Mouse (Mus musculus): Measurements from ENCODE around the gene Pafah2. TPM values are rescaled to one million over a fixed set of nuclear protein-coding genes. Genes with fewer than 3 reads are reported as not detected.
A peak's percentile ranks its signal among the peaks of the same experiment; 100 is the strongest.

The Pafah2 gene
- polyA plus RNA-seq, 1 experiment = 8.8 TPM

GRCm38 (mm10) chr4:134401181-134401661 is 5.1 kb downstream of the Pafah2 start:
- TF ChIP-seq POLR2A (IDR thresholded peaks at IDR 0.05; ENCODE audit: borderline replicate concordance, control insufficient read depth, low read depth, low read length) = no peak
- TF ChIP-seq CTCF (IDR thresholded peaks at IDR 0.05; ENCODE audit: control insufficient read depth, insufficient read depth, low read length) = no peak
- H3K27ac ChIP-seq (ENCODE audit: control insufficient read depth, insufficient read depth, low read depth, low read length, poor library complexity) = no peak overlapping the region
- peak overlapping the region; percentile 33 for H3K4me3 ChIP-seq (replicated peaks; ENCODE audit: control insufficient read depth, low read depth, low read length)
- WGBS = under 1% methylated on average over 19 of the region's 19 CpGs
- H3K4me1 ChIP-seq (ENCODE audit: control insufficient read depth, insufficient read depth, low read length) = peaks cover 12% of the 10 kb centered on the region

- TF ChIP-seq POLR2A (IDR thresholded peaks at IDR 0.05; ENCODE audit: borderline replicate concordance, control insufficient read depth, low read depth, low read length) (no peak), CTCF (IDR thresholded peaks at IDR 0.05; ENCODE audit: control insufficient read depth, insufficient read depth, low read length) (no peak)
- 7% methylated on average over 16 of the region's 16 CpGs for WGBS
- no peak overlapping the region for H3K27ac ChIP-seq (ENCODE audit: control insufficient read depth, insufficient read depth, low read depth, low read length, poor library complexity)
- H3K4me1 ChIP-seq (ENCODE audit: control insufficient read depth, insufficient read depth, low read length) = peaks cover 12% of the 10 kb centered on the region
- peak overlapping the region; percentile 8 for H3K4me3 ChIP-seq (replicated peaks; ENCODE audit: control insufficient read depth, low read depth, low read length)
Measured at GRCm38 (mm10) chr4:134401856-134402570, 5.9 kb downstream of the Pafah2 start.

GRCm38 (mm10) chr4:134402571-134403262 is 6.6 kb downstream of the Pafah2 start:
- H3K4me1 ChIP-seq (ENCODE audit: control insufficient read depth, insufficient read depth, low read length) = peaks cover 12% of the 10 kb centered on the region
- WGBS = 3% methylated on average over 16 of the region's 16 CpGs
- H3K4me3 ChIP-seq (replicated peaks; ENCODE audit: control insufficient read depth, low read depth, low read length) = peak overlapping the region; percentile 12
- peak overlapping the region; percentile 6; the same call in 1 of the 2 replicates for H3K27ac ChIP-seq (ENCODE audit: control insufficient read depth, insufficient read depth, low read depth, low read length, poor library complexity)
- TF ChIP-seq CTCF (IDR thresholded peaks at IDR 0.05; ENCODE audit: control insufficient read depth, insufficient read depth, low read length) (no peak), POLR2A (IDR thresholded peaks at IDR 0.05; ENCODE audit: borderline replicate concordance, control insufficient read depth, low read depth, low read length) (no peak)

GRCm38 (mm10) chr4:134403721-134404120 is 7.6 kb downstream of the Pafah2 start:
- peaks cover 9% of the 10 kb centered on the region for H3K4me1 ChIP-seq (ENCODE audit: control insufficient read depth, insufficient read depth, low read length)
- H3K27ac ChIP-seq (ENCODE audit: control insufficient read depth, insufficient read depth, low read depth, low read length, poor library complexity) = no peak overlapping the region
- 10% methylated on average over 7 of the region's 7 CpGs for WGBS
- no peak overlapping the region for H3K4me3 ChIP-seq (replicated peaks; ENCODE audit: control insufficient read depth, low read depth, low read length)
- no peak for TF ChIP-seq CTCF (IDR thresholded peaks at IDR 0.05; ENCODE audit: control insufficient read depth, insufficient read depth, low read length)
- no peak for TF ChIP-seq POLR2A (IDR thresholded peaks at IDR 0.05; ENCODE audit: borderline replicate concordance, control insufficient read depth, low read depth, low read length)

GRCm38 (mm10) chr4:134409286-134409685 is 13.2 kb downstream of the Pafah2 start:
- no peaks in the 10 kb centered on the region for H3K4me1 ChIP-seq (ENCODE audit: control insufficient read depth, insufficient read depth, low read length)
- H3K27ac ChIP-seq (ENCODE audit: control insufficient read depth, insufficient read depth, low read depth, low read length, poor library complexity) = no peak overlapping the region
- TF ChIP-seq POLR2A (IDR thresholded peaks at IDR 0.05; ENCODE audit: borderline replicate concordance, control insufficient read depth, low read depth, low read length) (no peak), CTCF (IDR thresholded peaks at IDR 0.05; ENCODE audit: control insufficient read depth, insufficient read depth, low read length) (peak; percentile 57)
- H3K4me3 ChIP-seq (replicated peaks; ENCODE audit: control insufficient read depth, low read depth, low read length) = no peak overlapping the region
- 73% methylated on average over 5 of the region's 5 CpGs for WGBS

- Histone ChIP-seq H3K4me3 (replicated peaks; ENCODE audit: control insufficient read depth, low read depth, low read length) (no peak overlapping the region), H3K4me1 (ENCODE audit: control insufficient read depth, insufficient read depth, low read length) (no peaks in the 10 kb centered on the region), H3K27ac (ENCODE audit: control insufficient read depth, insufficient read depth, low read depth, low read length, poor library complexity) (no peak overlapping the region)
- TF ChIP-seq CTCF (IDR thresholded peaks at IDR 0.05; ENCODE audit: control insufficient read depth, insufficient read depth, low read length) (no peak), POLR2A (IDR thresholded peaks at IDR 0.05; ENCODE audit: borderline replicate concordance, control insufficient read depth, low read depth, low read length) (no peak)
- 91% methylated on average over 17 of the region's 17 CpGs for WGBS
Measured at GRCm38 (mm10) chr4:134416177-134416576, 20.1 kb downstream of the Pafah2 start.

- no peak overlapping the region for H3K4me3 ChIP-seq (replicated peaks; ENCODE audit: control insufficient read depth, low read depth, low read length)
Measured at GRCm38 (mm10) chr4:134416602-134417001, 20.5 kb downstream of the Pafah2 start.

GRCm38 (mm10) chr4:134417111-134417510 is 21.0 kb downstream of the Pafah2 start:
- Histone ChIP-seq H3K4me3 (replicated peaks; ENCODE audit: control insufficient read depth, low read depth, low read length) (no peak overlapping the region), H3K27ac (ENCODE audit: control insufficient read depth, insufficient read depth, low read depth, low read length, poor library complexity) (no peak overlapping the region), H3K4me1 (ENCODE audit: control insufficient read depth, insufficient read depth, low read length) (no peaks in the 10 kb centered on the region)
- TF ChIP-seq POLR2A (IDR thresholded peaks at IDR 0.05; ENCODE audit: borderline replicate concordance, control insufficient read depth, low read depth, low read length) (no peak), CTCF (IDR thresholded peaks at IDR 0.05; ENCODE audit: control insufficient read depth, insufficient read depth, low read length) (no peak)
- 92% methylated on average over 7 of the region's 7 CpGs for WGBS

More at GRCm38 (mm10) chr4:134416602-134417001, 20.5 kb downstream of the Pafah2 start:
- Histone ChIP-seq H3K4me1 (ENCODE audit: control insufficient read depth, insufficient read depth, low read length) (no peaks in the 10 kb centered on the region), H3K27ac (ENCODE audit: control insufficient read depth, insufficient read depth, low read depth, low read length, poor library complexity) (no peak overlapping the region)
- TF ChIP-seq CTCF (IDR thresholded peaks at IDR 0.05; ENCODE audit: control insufficient read depth, insufficient read depth, low read length) = no peak
- TF ChIP-seq POLR2A (IDR thresholded peaks at IDR 0.05; ENCODE audit: borderline replicate concordance, control insufficient read depth, low read depth, low read length) = no peak
- 87% methylated on average over 15 of the region's 15 CpGs for WGBS

All from bone marrow, adult 2 months (tissue).